7 mouse cellular contexts compared by ENCODE assay signal in the genomic region with DNA sequence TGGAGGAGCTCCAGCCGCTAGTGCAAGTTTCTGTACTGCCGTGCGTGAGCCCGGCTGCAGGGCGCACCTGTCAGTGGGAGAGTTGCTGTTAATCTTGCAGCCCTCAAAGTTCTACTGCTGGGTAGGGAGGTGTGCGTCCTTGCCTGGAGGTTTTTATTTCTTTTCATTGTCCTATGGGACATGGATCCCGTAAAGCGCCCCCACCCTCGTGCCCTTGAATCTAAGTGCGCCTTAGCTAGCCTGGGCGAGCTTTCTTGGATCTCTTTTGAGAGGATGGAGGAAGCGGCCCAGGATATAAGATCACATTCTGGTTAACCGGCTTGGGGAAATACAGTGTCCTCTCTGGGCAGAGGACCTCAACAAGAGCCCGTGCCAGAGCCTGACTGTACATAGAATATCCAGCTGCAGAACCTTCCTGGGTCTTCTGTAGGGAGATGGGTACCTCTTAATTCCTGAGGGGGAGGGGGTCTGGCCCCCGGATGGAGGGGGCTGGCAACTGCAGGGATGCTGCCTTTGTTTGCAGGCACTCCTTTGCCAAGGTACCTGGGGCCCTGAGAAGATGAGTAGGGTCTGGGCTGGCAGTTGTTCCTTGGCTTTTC. TPM values are rescaled to one million over a fixed set of nuclear protein-coding genes. Genes with fewer than 3 reads are reported as not detected.
DNase-seq lines count a peak whose midpoint lies in the region; ATAC-seq lines count a peak whose summit lies in the region.

No protein-coding gene starts in this region.

- H3K4me2 ChIP-seq in lung, embryonic 15.5 days: peak overlapping the region; percentile 97
- H3K4me2 ChIP-seq in forebrain, embryonic 11.5 days (ENCODE audit: low read depth, low read length, severe bottlenecking): peak overlapping the region; percentile 98
- H3K4me2 ChIP-seq in intestine, embryonic 15.5 days (replicated peaks): peak overlapping the region; percentile 99
- peak overlapping the region; percentile 90 for H3K4me2 ChIP-seq in midbrain, embryonic 16.5 days (ENCODE audit: low read length)

- 0 out of 2 replicates have a peak, but pooled peaks cover 3% of the 10 kb centered on the region for H3K36me3 ChIP-seq in lung, embryonic 15.5 days
- no peaks in the 10 kb centered on the region for H3K36me3 ChIP-seq in forebrain, embryonic 11.5 days (ENCODE audit: control insufficient read depth, insufficient read depth, low read length)
- no peaks in the 10 kb centered on the region for H3K36me3 ChIP-seq in intestine, embryonic 15.5 days
- peaks cover 4% of the 10 kb centered on the region; the same call in 1 of the 2 replicates for H3K36me3 ChIP-seq in midbrain, embryonic 16.5 days (ENCODE audit: control insufficient read depth, insufficient read depth, low read length)

- H3K27me3 ChIP-seq in lung, embryonic 15.5 days: peaks cover 45% of the 10 kb centered on the region
- H3K27me3 ChIP-seq in forebrain, embryonic 11.5 days (ENCODE audit: control insufficient read depth, insufficient read depth, low read length): peaks cover 18% of the 10 kb centered on the region
- H3K27me3 ChIP-seq in intestine, embryonic 15.5 days (replicated peaks): peaks cover 46% of the 10 kb centered on the region
- peaks cover 17% of the 10 kb centered on the region for H3K27me3 ChIP-seq in midbrain, embryonic 16.5 days (ENCODE audit: control insufficient read depth, insufficient read depth, low read depth, low read length)

- peak overlapping the region; percentile 54 for H3K4me3 ChIP-seq in lung, embryonic 15.5 days
- H3K4me3 ChIP-seq in forebrain, embryonic 11.5 days (ENCODE audit: low read depth, low read length): peak overlapping the region; percentile 54
- H3K4me3 ChIP-seq in intestine, embryonic 15.5 days (replicated peaks): peak overlapping the region; percentile 51
- H3K4me3 ChIP-seq in midbrain, embryonic 16.5 days (ENCODE audit: low read depth, low read length): peak overlapping the region; percentile 73

- no peak overlapping the region for H3K27ac ChIP-seq in lung, embryonic 15.5 days
- 0 out of 2 replicates have a peak overlapping the region, but pooled peaks have one; percentile 2 for H3K27ac ChIP-seq in forebrain, embryonic 11.5 days (ENCODE audit: low read depth, low read length)
- H3K27ac ChIP-seq in intestine, embryonic 15.5 days: no peak overlapping the region
- peak overlapping the region; percentile 78 for H3K27ac ChIP-seq in midbrain, embryonic 16.5 days (ENCODE audit: low read length)

- H3K9ac ChIP-seq in lung, embryonic 15.5 days: peak overlapping the region; percentile 49
- peak overlapping the region; percentile 70 for H3K9ac ChIP-seq in forebrain, embryonic 11.5 days (ENCODE audit: low read length)
- peak overlapping the region; percentile 59 for H3K9ac ChIP-seq in intestine, embryonic 15.5 days
- peak overlapping the region; percentile 83 for H3K9ac ChIP-seq in midbrain, embryonic 16.5 days (ENCODE audit: low read depth, low read length)

- peaks cover 31% of the 10 kb centered on the region for H3K4me1 ChIP-seq in lung, embryonic 15.5 days
- H3K4me1 ChIP-seq in forebrain, embryonic 11.5 days (replicated peaks; ENCODE audit: control insufficient read depth, insufficient read depth, low read length): peaks cover 22% of the 10 kb centered on the region
- H3K4me1 ChIP-seq in intestine, embryonic 15.5 days (replicated peaks): peaks cover 30% of the 10 kb centered on the region
- H3K4me1 ChIP-seq in midbrain, embryonic 16.5 days (ENCODE audit: control insufficient read depth, insufficient read depth, low read length): peaks cover 26% of the 10 kb centered on the region

- WGBS in lung, embryonic 15.5 days: 2% methylated on average over 15 of the region's 15 CpGs
- WGBS in forebrain, embryonic 11.5 days: 0% methylated on average over 15 of the region's 15 CpGs
- 0% methylated on average over 15 of the region's 15 CpGs for WGBS in intestine, embryonic 15.5 days
- WGBS in midbrain, embryonic 16.5 days: 2% methylated on average over 15 of the region's 15 CpGs

- peak; percentile 16; the same call in 1 of the 2 replicates for ATAC-seq in lung, embryonic 15.5 days (ENCODE audit: borderline replicate concordance, extremely low read depth, low FRiP score, low TSS enrichment)
- ATAC-seq in forebrain, embryonic 11.5 days (replicated peaks; ENCODE audit: low FRiP score): peak; percentile 16
- peak; percentile 46 for ATAC-seq in intestine, embryonic 15.5 days
- ATAC-seq in midbrain, embryonic 16.5 days: peak; percentile 44

- no peak for DNase-seq in lung, postnatal 10 days
- DNase-seq in forebrain, embryonic 11.5 days (ENCODE audit: low spot score): no peak
- DNase-seq in thymus, adult 18-20 months: no peak
- DNase-seq in left cerebral cortex, adult 8-10 months (ENCODE audit: low spot score in 2 of 2): no peak

- H3K9me3 ChIP-seq in lung, embryonic 15.5 days: no peaks in the 10 kb centered on the region
- no peaks in the 10 kb centered on the region for H3K9me3 ChIP-seq in forebrain, embryonic 11.5 days (ENCODE audit: control insufficient read depth, low read length)
- no peaks in the 10 kb centered on the region for H3K9me3 ChIP-seq in intestine, embryonic 15.5 days
- H3K9me3 ChIP-seq in midbrain, embryonic 16.5 days (replicated peaks; ENCODE audit: control insufficient read depth, low read length, poor library complexity, severe bottlenecking): no peaks in the 10 kb centered on the region

RNA-seq across cellular contexts. Expression of a gene that starts 1.4 kb away (rescaled TPM):
- 0.15 and 0.23 TPM in 2 replicates for polyA plus RNA-seq in lung, embryonic 15.5 days (2015; fragmentation: Nextera tagmentation; extraction: Ambion mirVana)
- 0.29 and 0.95 TPM in 2 replicates for polyA plus RNA-seq in forebrain, embryonic 11.5 days (2014; fragmentation: Nextera tagmentation; extraction: Ambion mirVana)
- 0.10 and 0.18 TPM in 2 replicates for polyA plus RNA-seq in intestine, embryonic 15.5 days (2015; fragmentation: Nextera tagmentation; extraction: Ambion mirVana)
- 1.2 and 1.5 TPM in 2 replicates for polyA plus RNA-seq in midbrain, embryonic 16.5 days (2015; fragmentation: Nextera tagmentation; extraction: Ambion mirVana)
- total RNA-seq in left cerebral cortex, adult 8-10 months (2022): 1 to 10 TPM; 1.2 to 3.1 (median 1.7) TPM

RNA-seq across cellular contexts. Expression of a gene that starts 22.0 kb away (rescaled TPM):
- 66.5 and 68.6 TPM in 2 replicates for polyA plus RNA-seq in lung, embryonic 15.5 days (2015; fragmentation: Nextera tagmentation; extraction: Ambion mirVana)
- 79.6 and 80.9 TPM in 2 replicates for polyA plus RNA-seq in forebrain, embryonic 11.5 days (2014; fragmentation: Nextera tagmentation; extraction: Ambion mirVana)
- polyA plus RNA-seq in intestine, embryonic 15.5 days (2015; fragmentation: Nextera tagmentation; extraction: Ambion mirVana): 67.1 and 71.1 TPM in 2 replicates
- polyA plus RNA-seq in midbrain, embryonic 16.5 days (2015; fragmentation: Nextera tagmentation; extraction: Ambion mirVana): 42.3 and 46.2 TPM in 2 replicates
- total RNA-seq in left cerebral cortex, adult 8-10 months (2022): 10 to 100 TPM; 31.8 to 37.7 (median 33.7) TPM

Comparison
In these comparisons a context has a peak if more than half of its experiments do, and no peak if none do; other contexts are left out.
1. H3K27ac ChIP-seq: peak in forebrain, embryonic 11.5 days (single experiment) and midbrain, embryonic 16.5 days (single experiment); none in lung, embryonic 15.5 days (single experiment) and intestine, embryonic 15.5 days (single experiment).
2. Peak in every context shown above with its lines, with median percentiles within 50 percentile points of each other: ATAC-seq, H3K4me2 ChIP-seq, H3K4me3 ChIP-seq and H3K9ac ChIP-seq.